Mouse (Mus musculus) heart, postnatal 0 days (tissue): ENCODE measurements around the gene Cox6a2.
A peak's percentile ranks its signal among the peaks of the same experiment; 100 is the strongest.

Experiments used
- CTCF ChIP-seq: IDR thresholded peaks from 2 replicates; pipeline ENCODE4 v1.5.1; 2016; ENCODE audit warnings: antibody characterized with exemption, control low read depth, low read depth
- EP300 ChIP-seq: IDR thresholded peaks from 2 replicates; pipeline ENCODE4 v1.6.1; 2016; ENCODE audit warnings: antibody characterized with exemption, low read depth

DNA sequence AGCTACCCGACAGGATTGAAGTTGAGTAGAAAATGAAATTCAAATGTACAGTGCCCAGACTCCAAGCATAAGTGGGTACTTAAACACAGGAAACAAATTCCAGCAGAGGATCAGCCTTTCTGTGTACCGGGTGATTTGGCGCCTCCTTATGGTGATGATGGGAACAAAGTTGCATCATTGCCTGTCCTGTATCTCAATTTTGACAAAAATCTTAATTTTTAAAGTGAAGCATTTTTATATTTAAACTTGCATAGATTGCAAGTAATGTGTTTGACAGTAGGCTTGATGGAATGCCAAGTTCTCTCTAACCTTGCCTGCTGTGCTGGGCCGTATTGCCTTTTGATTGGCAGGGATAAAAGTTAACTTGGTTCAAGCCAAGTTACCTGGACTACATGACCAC lies 32.8 kb upstream of the Cox6a2 start:
- TF ChIP-seq CTCF (peak; percentile 48), EP300 (no peak)
